Mouse (Mus musculus): Measurements from ENCODE around the gene Tmem39a.
A peak's percentile ranks its signal among the peaks of the same experiment; 100 is the strongest.

Gene Tmem39a

DNA sequence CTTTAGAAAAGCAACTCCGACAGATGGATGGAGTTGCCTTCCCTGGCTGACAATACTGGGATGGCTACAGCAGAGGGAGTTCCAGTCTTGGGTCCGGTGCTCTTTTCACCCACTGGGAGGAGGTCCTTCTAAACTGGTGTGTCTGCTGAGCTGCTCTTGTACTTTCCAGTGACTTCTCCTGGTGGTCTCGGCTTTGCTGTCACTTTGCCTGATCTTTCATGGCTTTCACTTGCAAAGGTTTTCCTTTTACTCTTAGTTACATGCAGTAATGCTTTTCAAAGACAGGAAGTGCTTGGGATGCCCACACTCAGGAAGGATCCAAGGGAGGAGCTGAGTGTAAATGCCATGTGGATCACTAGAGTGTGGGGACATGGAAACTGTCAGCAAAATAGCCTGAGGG, 33.0 kb downstream of the Tmem39a start:
- no peak for DNase-seq

DNA sequence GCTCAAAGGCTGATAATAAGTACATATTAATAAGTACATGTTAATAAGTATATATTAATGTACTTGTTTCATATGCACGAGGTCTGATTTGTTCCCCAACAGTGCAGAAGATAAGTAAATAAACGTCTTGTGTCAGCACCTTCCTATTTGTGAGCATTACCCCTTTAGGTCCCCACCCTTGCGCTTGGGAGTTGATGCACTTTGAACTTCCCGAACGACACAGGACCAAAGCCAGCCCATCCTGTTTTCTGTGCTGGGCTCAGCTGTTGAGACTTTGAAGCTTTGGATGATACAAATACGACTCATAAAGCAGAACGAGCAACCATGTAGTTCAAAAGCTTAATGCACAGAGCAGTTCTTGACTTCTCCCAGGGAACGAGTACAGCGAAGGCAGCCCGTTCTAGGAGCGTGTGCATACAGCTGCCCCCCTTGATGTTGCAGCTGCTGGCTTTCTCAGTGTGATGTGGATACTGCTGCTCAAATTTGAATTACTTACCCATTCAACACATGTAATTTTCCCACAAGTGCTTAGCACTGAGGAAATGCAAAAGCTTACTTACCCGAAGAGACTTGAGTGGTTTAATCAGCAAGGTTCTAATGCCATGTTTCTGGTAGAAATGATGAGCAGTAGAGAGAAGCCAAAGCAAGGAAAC, 33.7 kb downstream of the Tmem39a start:
- DNase-seq = no peak

DNA sequence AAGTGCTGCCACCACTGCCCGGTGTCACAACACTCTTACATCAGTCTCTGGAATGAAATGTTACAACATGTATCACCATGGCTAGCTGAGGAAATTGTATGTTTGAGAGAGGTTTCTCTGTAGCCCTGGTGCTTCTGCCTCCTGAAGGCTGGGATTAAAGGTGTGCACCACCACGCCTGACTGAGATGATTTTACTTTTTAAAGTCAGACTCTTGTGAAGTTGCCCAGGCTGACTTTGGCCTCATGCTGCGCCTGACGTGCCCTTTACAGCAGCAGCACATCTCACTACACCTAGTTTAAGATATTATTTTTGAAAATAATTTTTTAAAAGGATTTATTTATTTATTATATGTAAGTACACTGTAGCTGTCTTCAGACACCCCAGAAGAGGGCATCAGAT, 34.4 kb downstream of the Tmem39a start:
- no peak for DNase-seq

- no peak for DNase-seq
These were observed 35.9 kb downstream of the Tmem39a start for GRCm38 (mm10) chr16:38594435-38594834.

DNA sequence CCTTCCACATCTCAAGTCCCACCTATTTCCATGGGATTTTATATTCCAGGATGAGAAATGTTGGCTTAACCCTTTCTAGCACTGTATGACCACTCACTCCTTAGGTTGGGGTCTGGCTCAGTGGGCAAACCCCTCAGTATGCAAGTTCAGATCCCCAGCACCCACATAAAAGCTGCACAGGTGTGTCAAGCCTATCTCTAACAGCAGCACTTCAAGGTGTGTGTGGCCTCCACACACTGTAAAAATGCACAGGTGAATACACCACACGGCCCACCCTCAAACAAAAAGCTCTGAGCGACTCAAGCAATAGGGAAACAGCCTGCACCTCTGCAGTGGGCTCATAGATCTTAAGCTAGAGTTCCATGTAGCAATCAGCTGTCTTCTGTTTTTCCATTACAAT, 37.6 kb downstream of the Tmem39a start:
- DNase-seq = no peak

- DNase-seq = no peak
These were observed 38.2 kb downstream of the Tmem39a start for GRCm38 (mm10) chr16:38596651-38597050.

GRCm38 (mm10) chr16:38598986-38599680, 40.6 kb downstream of the Tmem39a start:
- no peak for DNase-seq

GRCm38 (mm10) chr16:38602989-38603804, 44.7 kb downstream of the Tmem39a start:
- DNase-seq = no peak

DNA sequence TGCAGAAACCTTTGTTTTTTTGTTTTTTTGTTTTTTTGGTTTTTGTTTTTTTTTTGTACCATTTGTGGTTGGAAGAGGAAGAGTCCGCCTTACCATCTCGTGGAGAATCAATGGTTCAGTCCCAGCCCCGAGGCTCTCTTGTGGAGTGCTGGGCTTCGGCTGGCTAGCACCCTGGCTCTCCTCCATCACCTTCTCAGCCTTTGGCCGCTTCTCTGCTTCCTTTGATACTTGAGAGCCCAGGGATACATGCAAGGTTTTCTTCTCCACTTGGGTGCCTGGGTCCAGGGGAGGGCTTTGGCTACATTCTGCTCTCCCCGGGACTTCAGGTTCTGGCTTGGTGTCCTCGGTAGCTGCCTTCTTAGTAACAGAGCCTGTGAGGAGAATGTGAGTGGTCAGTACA, 48.0 kb downstream of the Tmem39a start:
- DNase-seq = no peak

- no peak for DNase-seq
These were observed 50.2 kb downstream of the Tmem39a start for GRCm38 (mm10) chr16:38608687-38609086.

- DNase-seq = no peak
These were observed 50.6 kb downstream of the Tmem39a start for GRCm38 (mm10) chr16:38609092-38609491.

DNA sequence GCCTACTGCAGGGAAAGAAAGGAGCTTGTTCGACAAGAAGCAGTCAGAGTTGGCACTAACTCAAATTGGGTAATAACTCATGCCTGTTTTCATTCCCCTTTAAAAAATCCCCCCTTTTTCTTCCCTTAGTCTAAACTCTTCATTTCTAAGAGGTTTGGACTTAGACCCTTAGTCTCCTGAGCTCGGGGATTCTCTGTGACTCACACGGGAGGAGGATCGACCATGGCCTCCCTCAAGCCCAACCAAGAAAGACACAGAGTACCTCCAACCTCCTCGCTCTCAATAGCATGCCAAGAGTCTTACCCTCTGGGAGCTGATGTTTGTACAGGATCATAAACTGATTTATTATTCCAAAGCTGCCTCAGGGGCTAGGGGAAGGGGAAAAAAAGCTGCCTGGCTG, 54.1 kb downstream of the Tmem39a start:
- no peak for DNase-seq

- no peak for DNase-seq
These were observed 55.1 kb downstream of the Tmem39a start for GRCm38 (mm10) chr16:38613646-38614045.

GRCm38 (mm10) chr16:38617977-38618376, 59.5 kb downstream of the Tmem39a start:
- no peak for DNase-seq

- DNase-seq = peak; percentile 84
These were observed 60.6 kb downstream of the Tmem39a start for GRCm38 (mm10) chr16:38619054-38619453.

GRCm38 (mm10) chr16:38620696-38621450, 62.4 kb downstream of the Tmem39a start:
- DNase-seq = no peak

- no peak for DNase-seq
These were observed 63.8 kb downstream of the Tmem39a start for GRCm38 (mm10) chr16:38622283-38622682.

GRCm38 (mm10) chr16:38624303-38624702, 65.8 kb downstream of the Tmem39a start:
- DNase-seq = no peak

DNA sequence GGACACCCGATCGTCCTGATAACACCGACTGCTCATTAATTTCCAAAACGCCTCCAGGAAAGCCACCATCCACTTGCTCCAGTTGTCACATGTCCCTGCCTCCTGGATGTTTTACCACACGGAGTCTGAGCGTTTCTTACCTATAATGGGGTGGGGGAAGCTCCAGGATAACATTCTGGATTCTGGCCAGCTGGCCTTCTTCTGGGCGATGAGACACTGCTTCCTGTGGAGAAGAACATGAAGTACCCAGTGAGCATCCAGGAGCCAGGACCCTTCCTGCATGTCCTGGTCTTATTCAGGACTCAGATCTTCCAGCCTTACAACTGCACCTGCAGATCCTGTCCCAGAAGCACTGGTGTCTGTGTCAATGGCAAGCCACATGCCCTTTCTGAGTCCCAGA, 66.9 kb downstream of the Tmem39a start:
- no peak for DNase-seq

DNA sequence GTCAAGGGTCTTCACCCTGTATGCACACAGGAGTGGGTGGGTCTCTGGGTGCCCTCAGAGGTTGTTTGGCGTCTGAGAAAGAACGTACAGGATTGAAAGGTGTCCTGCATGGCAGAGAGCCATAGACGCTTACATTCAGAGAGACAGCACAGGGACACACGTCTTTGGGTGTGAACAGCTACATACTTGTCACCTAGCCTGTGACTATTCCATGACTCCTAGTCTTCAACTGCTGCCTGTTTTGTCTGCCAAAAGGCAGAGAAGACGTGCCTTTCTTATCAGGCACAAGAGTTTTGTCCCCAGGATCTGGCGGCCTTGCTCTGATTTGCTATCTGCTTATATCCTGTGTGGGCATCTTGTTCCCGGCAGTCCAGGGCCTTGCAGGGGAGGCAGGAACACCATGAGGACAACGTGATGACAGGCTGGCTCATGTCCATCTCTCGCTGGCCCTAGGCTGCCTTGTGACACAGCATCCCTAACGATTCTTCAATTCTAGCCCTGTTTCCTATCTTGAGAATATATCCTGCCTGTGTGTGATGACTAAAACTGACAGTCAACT, 67.4 kb downstream of the Tmem39a start:
- DNase-seq = no peak

DNA sequence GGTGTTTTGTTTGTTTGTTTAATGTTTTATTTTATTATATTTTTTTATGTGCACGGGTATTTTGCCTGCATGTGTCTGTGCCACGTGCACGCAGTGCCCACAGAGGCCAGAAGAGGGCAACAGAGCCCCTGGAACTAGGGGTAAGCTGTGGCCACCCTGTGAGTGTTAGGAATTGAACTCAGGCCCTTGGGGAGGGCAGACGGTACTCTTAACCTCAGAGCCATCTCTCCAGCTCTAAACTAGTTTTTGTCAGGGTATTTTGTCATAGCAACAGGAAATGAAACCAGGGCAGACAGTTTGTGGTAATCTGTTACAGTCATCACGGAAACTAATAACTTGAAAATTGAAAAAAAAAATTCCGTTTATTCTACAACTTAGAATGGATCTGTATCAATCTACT, 73.6 kb downstream of the Tmem39a start:
- DNase-seq = peak; percentile 89

DNA sequence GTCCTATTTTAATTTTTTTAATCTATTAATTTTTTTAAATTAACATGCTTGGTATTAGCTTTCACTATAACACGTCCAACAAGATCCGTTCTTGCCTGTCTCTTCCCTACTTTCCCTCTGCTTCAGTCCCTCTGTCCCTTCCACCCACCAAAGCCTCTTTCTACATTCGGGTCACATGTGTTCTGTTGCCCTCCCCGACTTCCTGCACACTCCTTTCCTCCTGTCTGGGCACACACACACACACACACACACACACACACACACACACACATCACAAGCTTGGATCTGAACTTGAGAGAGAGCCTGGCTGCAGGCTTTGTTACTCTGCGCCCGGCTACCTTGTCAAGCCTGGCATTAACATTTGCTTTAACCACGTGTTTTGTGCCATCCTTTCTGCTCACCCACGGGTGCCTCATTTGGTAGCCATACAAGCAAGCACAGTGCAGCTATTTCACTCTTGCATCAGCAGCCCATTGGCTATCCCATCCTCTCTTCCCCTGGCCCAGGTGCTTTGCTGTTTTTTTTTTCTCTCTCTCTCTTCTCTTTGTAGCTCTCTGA, 77.4 kb downstream of the Tmem39a start:
- peak; percentile 60 for DNase-seq

All from thymus, postnatal 4 days (tissue).